18 mouse cellular contexts compared by ENCODE assay signal in the genomic region with DNA sequence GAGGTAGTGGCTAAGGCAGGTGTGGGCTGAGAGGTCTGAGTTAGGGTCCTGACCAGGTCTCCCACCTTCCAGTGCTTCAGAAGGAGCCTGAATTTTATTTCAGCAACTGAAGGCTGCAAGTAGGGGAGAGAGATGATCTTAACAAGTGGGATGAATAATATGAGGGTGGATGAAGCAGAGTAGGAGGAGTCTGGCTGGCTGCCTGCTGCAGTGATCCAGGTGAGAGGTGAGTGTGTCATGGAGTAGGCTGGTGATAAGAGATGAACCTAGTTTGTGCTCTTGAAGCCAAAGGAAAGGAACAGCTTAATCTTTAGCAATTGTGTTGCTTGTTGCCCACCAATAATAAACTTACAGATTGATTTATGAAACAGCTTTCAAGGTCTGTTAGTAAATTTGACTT.
"Had no signal": no experiment of that assay in that cellular context is flagged by ENCODE, and none has a peak within 500 bp of the region (broad histone marks: within the 10 kb centered on the region; RNA-seq: fewer than 3 reads in every experiment).

No protein-coding gene starts in this region.

- DNase-seq: liver, embryonic 13.5 days; lung, adult 18-20 months; lung, postnatal 14 days; lung, postnatal 36 days; right cerebral cortex, postnatal 14 days; thymus, adult 18-20 months; thymus, postnatal 14 days; thymus, postnatal 36 days had no signal

- H3K4me3 ChIP-seq: liver, embryonic 13.5 days; liver, embryonic 15.5 days; lung, embryonic 15.5 days; megakaryocyte, embryonic 14.5 days; midbrain, embryonic 13.5 days; midbrain, embryonic 15.5 days; neural tube, embryonic 12.5 days; stomach, embryonic 15.5 days had no signal

- H3K4me1 ChIP-seq: liver, embryonic 13.5 days; liver, embryonic 15.5 days; stomach, embryonic 15.5 days had no signal

- H3K27ac ChIP-seq: liver, embryonic 13.5 days; liver, embryonic 15.5 days; lung, embryonic 15.5 days; macrophage; midbrain, embryonic 13.5 days; midbrain, embryonic 15.5 days; neural tube, embryonic 12.5 days; stomach, embryonic 15.5 days had no signal

- H3K27me3 ChIP-seq: liver, embryonic 13.5 days; liver, embryonic 15.5 days; lung, embryonic 15.5 days; megakaryocyte, embryonic 14.5 days; midbrain, embryonic 15.5 days; stomach, embryonic 15.5 days had no signal

- H3K36me3 ChIP-seq: liver, embryonic 13.5 days; liver, embryonic 15.5 days; lung, embryonic 15.5 days; midbrain, embryonic 13.5 days; midbrain, embryonic 15.5 days; neural tube, embryonic 12.5 days; stomach, embryonic 15.5 days had no signal

- H3K9ac ChIP-seq: liver, embryonic 13.5 days; liver, embryonic 15.5 days; lung, embryonic 15.5 days; midbrain, embryonic 13.5 days; midbrain, embryonic 15.5 days; neural tube, embryonic 12.5 days; stomach, embryonic 15.5 days had no signal

- ATAC-seq: lung, postnatal 0 days; midbrain, embryonic 13.5 days; midbrain, embryonic 15.5 days had no signal

- H3K4me2 ChIP-seq: liver, embryonic 13.5 days; liver, embryonic 15.5 days; lung, embryonic 15.5 days; midbrain, embryonic 11.5 days; midbrain, embryonic 13.5 days; midbrain, embryonic 15.5 days; neural tube, embryonic 12.5 days; stomach, embryonic 15.5 days had no signal

- H3K9me3 ChIP-seq: liver, embryonic 13.5 days; liver, embryonic 15.5 days; lung, embryonic 15.5 days; megakaryocyte, embryonic 14.5 days; midbrain, embryonic 13.5 days; midbrain, embryonic 15.5 days; neural tube, embryonic 12.5 days; stomach, embryonic 15.5 days had no signal
